Mouse (Mus musculus) cortical plate, adult 2 months (tissue): ENCODE results near the gene Grin2b.

Experiments used
- CTCF ChIP-seq: fragments of 200-500 bp; IDR thresholded peaks from 2 replicates; pipeline ENCODE4 v1.5.1; 2011; ENCODE audit warnings: mild to moderate bottlenecking, control low read depth, low read length; ENCODE audit not compliant: insufficient read depth; ENCODE audit errors: extremely low read depth
- POLR2A ChIP-seq: fragments of 200-500 bp; IDR thresholded peaks from 2 replicates; pipeline ENCODE4 v1.6.1; 2011; ENCODE audit warnings: mild to moderate bottlenecking, low read length, control low read depth; ENCODE audit not compliant: insufficient read depth; ENCODE audit errors: extremely low read depth

DNA sequence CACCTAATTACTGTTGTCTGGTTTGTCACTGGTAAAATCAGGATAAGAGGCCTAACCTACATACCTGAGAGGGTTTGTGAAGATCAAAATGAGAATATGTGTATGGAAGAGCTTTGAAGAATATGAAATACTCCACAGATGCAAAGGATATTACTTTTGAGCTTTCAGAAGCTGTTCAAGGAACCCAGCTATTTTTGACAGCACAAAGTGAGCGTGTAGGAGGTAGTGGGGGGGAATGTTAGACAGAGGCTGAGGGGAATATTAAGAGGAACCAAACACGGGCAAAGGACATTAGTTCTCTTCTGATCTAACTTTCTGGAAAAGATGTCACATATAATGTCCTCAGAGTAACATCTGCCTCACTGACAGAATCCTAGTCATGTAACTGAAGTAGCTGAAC, 125.2 kb downstream of the Grin2b start:
- TF ChIP-seq CTCF = no peak
- TF ChIP-seq POLR2A = no peak
